Mouse (Mus musculus) bone marrow macrophage, adult 2 months (primary cell): Measurements from ENCODE around the gene Hck.

Experiments used
- CTCF ChIP-seq: IDR thresholded peaks from 2 replicates; pipeline ENCODE4 v1.5.1; 2012; ENCODE audit warnings: low read depth, mild to moderate bottlenecking, low read length, moderate library complexity
- POLR2A ChIP-seq: IDR thresholded peaks from 2 replicates; pipeline ENCODE4 v1.6.1; 2012; ENCODE audit warnings: mild to moderate bottlenecking, low read depth, low read length, borderline replicate concordance

GRCm38 (mm10) chr2:153191242-153191641 lies 83.0 kb downstream of the Hck start:
- TF ChIP-seq CTCF, result no peak
- TF ChIP-seq POLR2A, result no peak
